Mouse (Mus musculus) frontal cortex, postnatal 36 days (tissue): Measurements from ENCODE around the gene Znrd1as.

ENCODE experiments used
- DNase-seq, 2 experiments: peaks; one replicate each; pipeline ENCODE4 v3.0.0; 2022; ENCODE audit warnings: low spot score in 2 of 2

Znrd1as gene

DNA sequence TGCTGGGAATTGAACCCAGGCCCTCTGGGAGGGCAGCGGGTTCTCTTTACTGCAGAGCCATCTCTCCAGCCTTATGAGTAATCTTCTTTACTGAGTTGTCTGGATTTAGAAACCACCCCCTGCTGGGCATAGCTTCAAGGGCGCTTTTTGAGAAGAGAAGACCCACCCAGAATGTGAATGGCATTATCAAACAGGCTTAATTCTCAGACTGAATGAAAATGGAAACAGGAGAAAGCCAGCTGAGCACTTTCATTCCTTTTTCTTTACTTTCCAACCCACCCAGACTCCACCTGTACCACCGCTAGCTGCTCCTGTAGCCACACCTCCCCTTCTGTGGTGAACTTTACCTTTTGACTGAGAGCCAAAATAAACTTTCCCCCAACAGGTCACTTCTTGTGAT, 37.1 kb downstream of the Znrd1as start:
- DNase-seq, result no peak

DNA sequence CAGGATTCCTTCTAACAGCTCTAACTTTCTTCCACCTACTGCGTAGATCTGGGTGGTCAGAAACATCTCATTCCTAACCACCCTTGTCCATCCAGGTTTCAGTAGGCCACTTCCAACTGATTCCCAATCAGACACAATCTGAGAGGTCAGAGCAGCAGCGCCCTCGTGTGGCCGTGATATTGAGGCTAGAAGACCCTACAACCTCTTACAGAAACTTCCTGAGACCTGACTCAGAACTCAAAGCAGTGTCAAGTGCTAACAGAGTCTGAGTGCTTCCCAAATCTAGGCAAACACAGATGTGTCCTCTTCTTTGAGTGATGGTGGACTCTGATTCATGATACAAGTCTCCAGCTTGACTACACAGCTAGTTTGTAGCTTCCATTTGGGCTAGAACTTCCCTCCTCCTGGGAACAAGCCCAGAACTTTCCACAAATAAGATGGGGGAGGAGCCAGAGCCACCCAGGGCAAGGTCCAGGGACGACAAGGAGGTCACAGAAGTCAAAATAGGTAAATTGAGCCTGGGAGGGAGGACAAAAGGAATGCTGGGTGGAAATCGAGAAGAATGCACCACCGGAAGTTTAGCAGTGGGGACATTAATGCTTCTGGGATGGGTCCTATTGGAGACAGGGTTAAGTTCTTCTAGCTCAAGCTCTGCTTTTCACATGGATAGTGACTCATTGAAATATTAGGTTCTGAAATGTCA, 38.8 kb downstream of the Znrd1as start:
- peak; percentile 73 to 84 for DNase-seq

DNA sequence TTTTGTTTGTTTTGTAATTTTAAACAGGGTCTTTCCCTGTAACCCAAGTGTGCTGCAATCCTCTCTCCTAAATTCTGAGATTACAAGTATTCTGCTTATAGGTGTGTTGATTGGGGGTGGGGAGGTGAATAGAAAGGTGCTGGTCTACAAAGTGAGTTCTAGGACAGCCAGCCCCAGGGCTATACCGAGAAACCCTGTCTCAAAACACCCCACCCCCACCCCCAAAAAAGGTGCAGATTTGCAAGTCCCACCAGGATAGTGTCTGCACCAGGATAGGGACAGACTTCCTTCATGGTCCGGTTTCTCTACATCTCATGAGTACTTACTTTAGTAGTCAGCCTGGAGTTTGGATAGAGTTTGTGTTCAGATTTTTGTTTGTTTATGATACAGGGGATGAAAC, 40.1 kb downstream of the Znrd1as start:
- DNase-seq, result no peak

DNA sequence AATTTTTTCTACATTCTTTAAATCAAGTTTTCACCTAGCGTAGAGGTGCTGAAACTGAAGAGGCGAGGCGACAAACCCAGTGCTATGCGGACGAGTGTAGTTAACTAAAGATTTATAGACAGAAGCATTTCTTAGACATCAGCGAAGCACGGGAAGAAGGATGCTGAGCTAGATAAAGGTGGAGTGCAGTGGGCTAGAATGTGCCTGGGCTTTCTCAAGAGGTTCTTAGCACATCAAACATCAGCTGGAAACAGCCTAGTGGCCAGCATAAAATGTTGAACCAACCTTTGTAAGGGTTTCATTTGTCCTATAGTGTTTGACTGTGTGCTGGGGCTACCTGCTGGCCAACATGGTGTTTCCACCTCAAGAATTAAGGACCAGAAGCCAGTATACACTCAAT, 42.5 kb downstream of the Znrd1as start, which contains the start of gene Zfp57:
Gene Zfp57, plus strand, starts transcription at position 301 of the 400 bp plus-strand sequence.
- DNase-seq, result no peak

DNA sequence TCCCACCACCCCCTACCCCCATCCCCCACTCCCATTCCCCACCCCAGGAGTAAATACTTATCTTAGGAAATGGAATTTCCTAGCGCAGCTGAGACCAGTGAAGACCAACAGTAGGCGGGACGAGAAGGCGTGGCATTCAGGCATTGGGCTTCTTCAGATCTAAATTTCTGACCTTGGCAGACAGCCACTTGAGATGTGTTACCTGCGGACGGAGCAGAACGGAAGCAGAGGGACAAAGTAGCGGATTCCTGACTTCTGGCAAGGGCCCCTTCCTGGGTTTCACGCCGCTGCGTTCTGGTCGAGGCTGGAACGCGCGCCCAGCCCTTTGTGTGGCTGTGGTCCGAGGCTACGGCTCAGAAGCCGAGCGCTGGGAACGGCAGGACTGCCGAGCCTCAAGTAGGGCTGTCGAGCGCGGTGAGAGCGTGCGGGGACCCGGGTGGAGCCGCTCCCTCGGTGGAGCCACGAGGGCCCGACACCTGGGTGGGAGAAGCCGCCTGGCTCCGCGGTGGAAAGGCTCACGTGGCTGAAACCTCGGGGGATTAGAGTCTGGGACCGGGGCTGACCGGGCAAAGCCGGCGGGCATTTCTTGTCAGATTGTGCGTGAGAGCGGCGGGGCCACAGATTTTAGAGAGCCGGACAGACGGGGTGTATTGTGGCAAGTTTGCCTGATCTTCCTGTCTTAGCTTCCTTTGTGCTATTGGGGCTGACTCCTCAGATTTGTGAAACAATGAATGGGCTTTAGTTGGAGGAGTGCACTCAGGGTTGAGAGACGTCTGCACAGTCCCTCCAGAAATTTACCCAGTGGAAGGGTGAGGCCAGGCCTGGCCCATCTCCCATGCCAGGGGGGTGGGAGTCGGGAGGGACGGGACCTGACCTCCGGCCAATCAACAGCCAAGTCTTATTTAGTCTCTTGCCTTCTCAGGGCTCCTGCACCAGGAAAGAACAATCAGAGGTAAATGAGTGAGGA, 44.3 kb downstream of the Znrd1as start:
- DNase-seq, result peak in 1 of 2 experiments; percentile 35

DNA sequence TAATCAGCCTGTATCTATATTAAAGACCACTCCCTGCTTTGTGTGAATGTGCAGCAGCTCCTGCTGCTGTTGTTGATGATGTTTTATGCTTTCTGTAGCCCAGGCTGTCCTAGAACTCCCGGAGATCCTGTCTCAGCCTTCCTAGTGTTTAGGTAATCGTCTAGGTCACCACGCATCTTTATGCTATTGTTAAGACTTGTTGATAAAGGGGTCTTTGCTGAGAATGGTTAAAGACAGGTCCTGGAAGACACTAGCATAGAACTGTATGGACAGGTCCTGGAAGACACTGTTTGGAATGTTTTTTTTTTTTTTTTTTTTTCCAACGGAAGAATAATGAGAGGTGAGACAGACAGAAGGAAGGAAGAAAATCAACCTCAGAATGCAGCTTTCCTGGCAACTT, 45.0 kb downstream of the Znrd1as start:
- DNase-seq, result no peak

DNA sequence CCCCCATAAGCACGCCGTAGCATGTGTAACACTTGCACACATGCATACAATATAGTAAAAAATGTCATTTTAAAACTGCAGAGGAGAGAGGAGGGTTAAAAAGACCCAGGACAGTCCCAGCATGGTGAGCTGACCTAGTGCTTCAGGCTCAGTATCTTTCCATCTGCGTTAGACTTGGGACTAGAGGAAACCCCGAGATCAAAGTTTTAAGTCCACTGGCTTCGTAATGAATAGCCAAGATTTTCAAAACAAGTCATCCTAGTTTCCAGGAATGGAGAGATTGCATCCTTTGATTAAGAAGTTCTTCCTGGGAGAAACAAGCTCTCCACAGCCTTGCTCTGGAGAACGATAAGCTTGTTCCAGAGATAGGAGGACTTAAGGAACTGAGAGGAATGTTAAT, 49.8 kb downstream of the Znrd1as start:
- no peak for DNase-seq

DNA sequence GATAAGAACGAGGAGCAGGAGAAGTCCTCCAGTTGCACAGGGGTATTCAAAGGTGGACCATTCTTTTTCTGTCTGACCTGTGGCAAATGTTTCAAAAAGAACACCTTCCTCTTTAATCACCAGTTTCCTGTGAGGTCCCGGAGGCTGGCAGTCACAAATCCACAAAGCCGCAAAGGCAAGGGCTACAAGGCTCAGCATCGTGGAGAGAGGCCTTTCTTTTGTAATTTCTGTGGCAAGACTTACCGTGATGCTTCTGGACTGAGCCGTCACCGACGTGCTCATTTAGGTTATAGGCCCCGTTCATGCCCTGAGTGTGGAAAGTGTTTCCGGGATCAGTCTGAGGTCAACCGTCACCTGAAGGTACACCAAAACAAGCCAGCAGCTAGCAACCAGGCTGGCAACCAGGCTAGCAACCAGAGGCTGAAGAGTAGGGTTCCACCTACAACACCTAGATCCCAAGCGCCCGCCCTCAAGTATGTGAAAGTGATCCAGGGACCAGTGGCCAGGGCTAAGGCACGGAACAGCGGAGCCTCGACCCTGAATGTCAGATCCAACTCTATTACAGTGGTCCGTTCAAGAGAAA, 51.2 kb downstream of the Znrd1as start:
- no peak for DNase-seq

DNA sequence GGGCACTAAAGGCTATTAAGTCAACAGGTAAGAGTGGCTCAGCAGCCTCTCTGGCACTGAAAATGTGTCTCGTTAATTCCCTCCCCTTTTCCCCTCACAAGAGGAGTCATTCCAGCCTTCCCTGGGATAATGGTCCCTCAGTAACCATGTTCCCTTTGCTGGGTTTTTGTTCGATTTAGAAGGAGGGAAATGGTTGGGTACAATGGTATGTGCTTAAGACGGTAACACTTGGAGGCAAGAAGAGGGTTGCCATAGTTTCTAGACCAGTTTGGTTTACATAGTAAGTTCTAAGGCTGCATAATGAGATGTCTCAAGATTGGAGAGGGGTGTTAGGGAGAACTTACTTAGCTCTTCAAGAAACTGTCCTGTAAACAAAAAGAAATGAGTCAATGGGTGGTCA, 53.3 kb downstream of the Znrd1as start:
- no peak for DNase-seq

DNA sequence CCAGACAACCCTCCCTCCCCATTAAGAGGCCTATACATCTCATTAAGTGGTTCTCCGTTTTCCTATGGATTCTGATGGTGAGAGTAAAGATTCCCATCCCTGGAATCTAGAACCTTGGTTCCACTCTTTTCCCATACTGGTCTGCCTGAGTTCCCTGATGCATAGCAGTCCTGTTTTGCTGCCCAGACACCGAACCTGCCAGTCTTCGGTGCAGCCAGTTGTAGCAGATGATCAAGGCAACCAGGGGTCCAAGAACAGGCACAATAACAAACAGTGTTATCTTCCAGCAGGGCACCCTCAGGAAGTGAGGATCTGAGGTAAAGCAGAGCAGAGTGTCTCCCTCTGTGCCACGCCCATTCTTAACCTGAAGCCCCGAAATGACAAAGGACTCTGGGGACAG, 53.7 kb downstream of the Znrd1as start:
- no peak for DNase-seq
